Mouse (Mus musculus): ENCODE data around the gene Ndufa12. TPM values are rescaled to one million over a fixed set of nuclear protein-coding genes. Genes with fewer than 3 reads are reported as not detected.

Ndufa12 gene
- 100 to 1,000 TPM; 552 to 602 TPM for total RNA-seq (2021)
- long read RNA-seq, experiment 1, transcript Ndufa12-201 (4 exons, 1,110 nt): major isoform, 434 of 445 reads
- long read RNA-seq, experiment 1, partial matches to known transcripts: 4 of 445 reads
- long read RNA-seq, experiment 1, other reads (novel, unspliced or antisense): 5 of 445 reads
- long read RNA-seq, experiment 2, transcript Ndufa12-201 (4 exons, 1,110 nt): major isoform, 446 of 456 reads
- long read RNA-seq, experiment 2, partial matches to known transcripts: 4 of 456 reads
- long read RNA-seq, experiment 2, other reads (novel, unspliced or antisense): 6 of 456 reads

- intact Hi-C loops (cut with DNase I; ENCODE audit: low total_unique reads): no loop called here
- DNase-seq: peak; percentile 93
Measured at GRCm38 (mm10) chr10:94198482-94199405, at the start of gene Ndufa12. Gene Ndufa12 (plus strand): TSS chr10:94198720.

- intact Hi-C loops (cut with DNase I; ENCODE audit: low total_unique reads): no loop called here
- DNase-seq: no peak
Measured at GRCm38 (mm10) chr10:94151488-94151887, 47.0 kb upstream of the Ndufa12 start.

- DNase-seq: no peak
- intact Hi-C loops (cut with DNase I; ENCODE audit: low total_unique reads): no loop called here
Measured at GRCm38 (mm10) chr10:94153841-94154240, 44.7 kb upstream of the Ndufa12 start.

- intact Hi-C loops (cut with DNase I; ENCODE audit: low total_unique reads): no loop called here
- DNase-seq: no peak
Measured at GRCm38 (mm10) chr10:94158962-94159361, 39.6 kb upstream of the Ndufa12 start.

- DNase-seq: no peak
- intact Hi-C loops (cut with DNase I; ENCODE audit: low total_unique reads): no loop called here
Measured at GRCm38 (mm10) chr10:94159406-94159805, 39.1 kb upstream of the Ndufa12 start.

- no peak for DNase-seq
- intact Hi-C loops (cut with DNase I; ENCODE audit: low total_unique reads): no loop called here
Measured at GRCm38 (mm10) chr10:94161051-94161765, 37.3 kb upstream of the Ndufa12 start.

GRCm38 (mm10) chr10:94162031-94162430 lies 36.5 kb upstream of the Ndufa12 start:
- intact Hi-C loops (cut with DNase I; ENCODE audit: low total_unique reads): no loop called here
- DNase-seq: no peak

GRCm38 (mm10) chr10:94164104-94164845 lies 34.2 kb upstream of the Ndufa12 start:
- no peak for DNase-seq
- intact Hi-C loops (cut with DNase I; ENCODE audit: low total_unique reads): no loop called here

GRCm38 (mm10) chr10:94165426-94165825 lies 33.1 kb upstream of the Ndufa12 start:
- intact Hi-C loops (cut with DNase I; ENCODE audit: low total_unique reads): no loop called here
- DNase-seq: no peak

- intact Hi-C loops (cut with DNase I; ENCODE audit: low total_unique reads): no loop called here
- no peak for DNase-seq
Measured at GRCm38 (mm10) chr10:94167051-94167750, 31.3 kb upstream of the Ndufa12 start.

- intact Hi-C loops (cut with DNase I; ENCODE audit: low total_unique reads): no loop called here
- DNase-seq: no peak
Measured at GRCm38 (mm10) chr10:94171440-94172130, 26.9 kb upstream of the Ndufa12 start.

GRCm38 (mm10) chr10:94172137-94172536 lies 26.4 kb upstream of the Ndufa12 start:
- no peak for DNase-seq
- intact Hi-C loops (cut with DNase I; ENCODE audit: low total_unique reads): no loop called here

- no peak for DNase-seq
- intact Hi-C loops (cut with DNase I; ENCODE audit: low total_unique reads): no loop called here
Measured at GRCm38 (mm10) chr10:94172706-94173105, 25.8 kb upstream of the Ndufa12 start.

GRCm38 (mm10) chr10:94174652-94175051 lies 23.9 kb upstream of the Ndufa12 start:
- DNase-seq: no peak
- intact Hi-C loops (cut with DNase I; ENCODE audit: low total_unique reads): no loop called here

GRCm38 (mm10) chr10:94183199-94183598 lies 15.3 kb upstream of the Ndufa12 start:
- intact Hi-C loops (cut with DNase I; ENCODE audit: low total_unique reads): no loop called here
- no peak for DNase-seq

GRCm38 (mm10) chr10:94204973-94205372 lies 6.5 kb downstream of the Ndufa12 start:
- intact Hi-C loops (cut with DNase I; ENCODE audit: low total_unique reads): no loop called here
- no peak for DNase-seq

- intact Hi-C loops (cut with DNase I; ENCODE audit: low total_unique reads): no loop called here
- no peak for DNase-seq
Measured at GRCm38 (mm10) chr10:94210718-94211618, 12.4 kb downstream of the Ndufa12 start.
